Mouse (Mus musculus): Measurements from ENCODE around the gene Prrx2. TPM values are rescaled to one million over a fixed set of nuclear protein-coding genes. Genes with fewer than 3 reads are reported as not detected.

The Prrx2 gene
- polyA plus RNA-seq, 1 experiment from 2014 or later, result 6.9 TPM

GRCm38 (mm10) chr2:30857076-30857475, 22.3 kb downstream of the Prrx2 start:
- 71% methylated on average over 6 of the region's 6 CpGs for WGBS
- no peak overlapping the region for H3K27ac ChIP-seq
- H3K4me3 ChIP-seq (replicated peaks; ENCODE audit: low read depth, low read length), result no peak overlapping the region
- H3K9ac ChIP-seq (ENCODE audit: low read depth, low read length), result no peak overlapping the region
- no peaks in the 10 kb centered on the region for H3K36me3 ChIP-seq (ENCODE audit: insufficient read depth, low read length)
- no peak for DNase-seq (ENCODE audit: low spot score)
- H3K4me2 ChIP-seq (ENCODE audit: low read length), result no peak overlapping the region
- no peak for TF ChIP-seq CTCF (IDR thresholded peaks at IDR 0.05; ENCODE audit: low read depth)
- ATAC-seq (replicated peaks; ENCODE audit: low FRiP score, low read depth), result no peak
- no peaks in the 10 kb centered on the region for H3K27me3 ChIP-seq (ENCODE audit: insufficient read depth, low read length)
- no peaks in the 10 kb centered on the region for H3K9me3 ChIP-seq (replicated peaks; ENCODE audit: low read length)
- H3K4me1 ChIP-seq (replicated peaks; ENCODE audit: insufficient read depth, low read length), result no peaks in the 10 kb centered on the region

GRCm38 (mm10) chr2:30859782-30860181, 25.0 kb downstream of the Prrx2 start:
- no peak for TF ChIP-seq CTCF (IDR thresholded peaks at IDR 0.05; ENCODE audit: low read depth)
- no peak overlapping the region for H3K9ac ChIP-seq (ENCODE audit: low read depth, low read length)
- H3K4me2 ChIP-seq (ENCODE audit: low read length), result no peak overlapping the region
- H3K27ac ChIP-seq, result no peak overlapping the region
- 81% methylated on average over 5 of the region's 5 CpGs for WGBS
- DNase-seq (ENCODE audit: low spot score) (no peak), ATAC-seq (replicated peaks; ENCODE audit: low FRiP score, low read depth) (no peak)
- 0 out of 2 replicates have a peak, but pooled peaks cover 3% of the 10 kb centered on the region for H3K4me1 ChIP-seq (replicated peaks; ENCODE audit: insufficient read depth, low read length)
- H3K9me3 ChIP-seq (replicated peaks; ENCODE audit: low read length), result no peaks in the 10 kb centered on the region
- H3K36me3 ChIP-seq (ENCODE audit: insufficient read depth, low read length), result no peaks in the 10 kb centered on the region
- H3K4me3 ChIP-seq (replicated peaks; ENCODE audit: low read depth, low read length), result no peak overlapping the region
- no peaks in the 10 kb centered on the region for H3K27me3 ChIP-seq (ENCODE audit: insufficient read depth, low read length)

- Histone ChIP-seq H3K4me1 (replicated peaks; ENCODE audit: insufficient read depth, low read length) (0 out of 2 replicates have a peak, but pooled peaks cover 4% of the 10 kb centered on the region), H3K36me3 (ENCODE audit: insufficient read depth, low read length) (no peaks in the 10 kb centered on the region), H3K27ac (no peak overlapping the region), H3K27me3 (ENCODE audit: insufficient read depth, low read length) (no peaks in the 10 kb centered on the region), H3K9me3 (replicated peaks; ENCODE audit: low read length) (no peaks in the 10 kb centered on the region), H3K4me2 (ENCODE audit: low read length) (no peak overlapping the region), H3K9ac (ENCODE audit: low read depth, low read length) (no peak overlapping the region), H3K4me3 (replicated peaks; ENCODE audit: low read depth, low read length) (no peak overlapping the region)
- DNase-seq (ENCODE audit: low spot score) (no peak), ATAC-seq (replicated peaks; ENCODE audit: low FRiP score, low read depth) (no peak)
- 79% methylated on average over 4 of the region's 4 CpGs for WGBS
- no peak for TF ChIP-seq CTCF (IDR thresholded peaks at IDR 0.05; ENCODE audit: low read depth)
Measured at GRCm38 (mm10) chr2:30862081-30862480, 27.3 kb downstream of the Prrx2 start.

- Histone ChIP-seq H3K4me2 (ENCODE audit: low read length) (no peak overlapping the region), H3K36me3 (ENCODE audit: insufficient read depth, low read length) (no peaks in the 10 kb centered on the region), H3K9ac (ENCODE audit: low read depth, low read length) (no peak overlapping the region), H3K9me3 (replicated peaks; ENCODE audit: low read length) (no peaks in the 10 kb centered on the region), H3K4me1 (replicated peaks; ENCODE audit: insufficient read depth, low read length) (0 out of 2 replicates have a peak, but pooled peaks cover 4% of the 10 kb centered on the region), H3K4me3 (replicated peaks; ENCODE audit: low read depth, low read length) (no peak overlapping the region), H3K27me3 (ENCODE audit: insufficient read depth, low read length) (no peaks in the 10 kb centered on the region), H3K27ac (no peak overlapping the region)
- no peak for DNase-seq (ENCODE audit: low spot score)
- no peak; the same call in 1 of the 2 replicates for ATAC-seq (replicated peaks; ENCODE audit: low FRiP score, low read depth)
- TF ChIP-seq CTCF (IDR thresholded peaks at IDR 0.05; ENCODE audit: low read depth), result no peak
- 31% methylated on average over 9 of the region's 9 CpGs for WGBS
Measured at GRCm38 (mm10) chr2:30863574-30863973, 28.8 kb downstream of the Prrx2 start.

- no peak for TF ChIP-seq CTCF (IDR thresholded peaks at IDR 0.05; ENCODE audit: low read depth)
- ATAC-seq (replicated peaks; ENCODE audit: low FRiP score, low read depth) (no peak), DNase-seq (ENCODE audit: low spot score) (no peak)
- no peaks in the 10 kb centered on the region for H3K36me3 ChIP-seq (ENCODE audit: insufficient read depth, low read length)
- H3K4me2 ChIP-seq (ENCODE audit: low read length), result peak overlapping the region; percentile 54
- no peaks in the 10 kb centered on the region for H3K9me3 ChIP-seq (replicated peaks; ENCODE audit: low read length)
- H3K27ac ChIP-seq, result no peak overlapping the region
- H3K4me1 ChIP-seq (replicated peaks; ENCODE audit: insufficient read depth, low read length), result 0 out of 2 replicates have a peak, but pooled peaks cover 4% of the 10 kb centered on the region
- peak overlapping the region; percentile 28 for H3K4me3 ChIP-seq (replicated peaks; ENCODE audit: low read depth, low read length)
- peak overlapping the region; percentile 47 for H3K9ac ChIP-seq (ENCODE audit: low read depth, low read length)
- no peaks in the 10 kb centered on the region for H3K27me3 ChIP-seq (ENCODE audit: insufficient read depth, low read length)
- WGBS, result 3% methylated on average over 34 of the region's 35 CpGs
Measured at GRCm38 (mm10) chr2:30864968-30865381, 30.2 kb downstream of the Prrx2 start.

GRCm38 (mm10) chr2:30865426-30865825, 30.7 kb downstream of the Prrx2 start:
- DNase-seq (ENCODE audit: low spot score), result no peak
- H3K4me1 ChIP-seq (replicated peaks; ENCODE audit: insufficient read depth, low read length), result 0 out of 2 replicates have a peak, but pooled peaks cover 4% of the 10 kb centered on the region
- H3K4me3 ChIP-seq (replicated peaks; ENCODE audit: low read depth, low read length), result no peak overlapping the region
- TF ChIP-seq CTCF (IDR thresholded peaks at IDR 0.05; ENCODE audit: low read depth), result no peak
- H3K4me2 ChIP-seq (ENCODE audit: low read length), result peak overlapping the region; percentile 54
- no peaks in the 10 kb centered on the region for H3K27me3 ChIP-seq (ENCODE audit: insufficient read depth, low read length)
- WGBS, result 63% methylated on average over 3 of the region's 3 CpGs
- H3K9ac ChIP-seq (ENCODE audit: low read depth, low read length), result no peak overlapping the region
- H3K9me3 ChIP-seq (replicated peaks; ENCODE audit: low read length), result no peaks in the 10 kb centered on the region
- H3K36me3 ChIP-seq (ENCODE audit: insufficient read depth, low read length), result no peaks in the 10 kb centered on the region
- H3K27ac ChIP-seq, result no peak overlapping the region
- ATAC-seq (replicated peaks; ENCODE audit: low FRiP score, low read depth), result no peak

GRCm38 (mm10) chr2:30870863-30871262, 36.1 kb downstream of the Prrx2 start:
- H3K36me3 ChIP-seq (ENCODE audit: insufficient read depth, low read length), result no peaks in the 10 kb centered on the region
- H3K27me3 ChIP-seq (ENCODE audit: insufficient read depth, low read length), result no peaks in the 10 kb centered on the region
- no peak overlapping the region for H3K4me2 ChIP-seq (ENCODE audit: low read length)
- no peak overlapping the region for H3K4me3 ChIP-seq (replicated peaks; ENCODE audit: low read depth, low read length)
- no peak overlapping the region for H3K9ac ChIP-seq (ENCODE audit: low read depth, low read length)
- WGBS, result 61% methylated on average over 8 of the region's 8 CpGs
- ATAC-seq (replicated peaks; ENCODE audit: low FRiP score, low read depth) (no peak), DNase-seq (ENCODE audit: low spot score) (no peak)
- no peak overlapping the region for H3K27ac ChIP-seq
- H3K4me1 ChIP-seq (replicated peaks; ENCODE audit: insufficient read depth, low read length), result no peaks in the 10 kb centered on the region; the same call in 1 of the 2 replicates
- no peak for TF ChIP-seq CTCF (IDR thresholded peaks at IDR 0.05; ENCODE audit: low read depth)
- no peaks in the 10 kb centered on the region for H3K9me3 ChIP-seq (replicated peaks; ENCODE audit: low read length)

All from kidney, postnatal 0 days (tissue).